Mouse (Mus musculus) limb, embryonic 10.5 days (tissue): ENCODE measurements at regions not wholly inside any gene's neighbourhood (a gene's known extent, or its start where the extent isn't known, plus 50 kb on each side); places are given as distances from the start of the nearest gene placed in this dataset.

ENCODE experiments used
- DNase-seq: peaks from one replicate; pipeline ENCODE4 v3.0.0-alpha.2; 2017; ENCODE audit warnings: low spot score
- H3K27ac ChIP-seq: fragments of 300-500 bp; sonication (generic); 2 replicates; pipeline ENCODE4 v1.5.1; 2016; ENCODE audit warnings: mild to moderate bottlenecking
- H3K27me3 ChIP-seq: fragments of 300-500 bp; sonication (generic); 2 replicates; pipeline ENCODE4 v1.6.1; 2016; ENCODE audit warnings: low read depth, mild to moderate bottlenecking; ENCODE audit not compliant: poor library complexity, severe bottlenecking
- H3K36me3 ChIP-seq: fragments of 300-500 bp; sonication (generic); 2 replicates; pipeline ENCODE4 v1.6.1; 2016; ENCODE audit warnings: mild to moderate bottlenecking, moderate library complexity
- H3K4me1 ChIP-seq: fragments of 300-500 bp; sonication (generic); 2 replicates; pipeline ENCODE4 v1.6.1; 2016
- H3K4me3 ChIP-seq: fragments of 300-500 bp; sonication (generic); 2 replicates; pipeline ENCODE4 v1.5.1; 2016; ENCODE audit warnings: mild to moderate bottlenecking, moderate library complexity
- H3K9me3 ChIP-seq: fragments of 300-500 bp; sonication (generic); replicated peaks from 2 replicates; pipeline ENCODE4 v1.6.1; 2016; ENCODE audit warnings: mild to moderate bottlenecking
- whole genome bisulfite sequencing: fragments of 180-500 bp; shearing (Covaris S2); methylation state at CpG from one replicate; pipeline ENCODE4 v1.1.7; 2016; 5-methylcytosine and 5-hydroxymethylcytosine counted together

GRCm38 (mm10) chr13:91274131-91274530 lies 50.4 kb upstream of the Atg10 start:
- Histone ChIP-seq H3K27ac (no peak overlapping the region), H3K4me1 (peaks cover 2% of the 10 kb centered on the region; the same call in 1 of the 2 replicates), H3K4me3 (no peak overlapping the region), H3K9me3 (no peaks in the 10 kb centered on the region), H3K36me3 (no peaks in the 10 kb centered on the region), H3K27me3 (no peaks in the 10 kb centered on the region)
- WGBS: 89% methylated on average over 1 of the region's 1 CpGs
- DNase-seq: no peak

GRCm38 (mm10) chr13:91274615-91275014 lies 50.8 kb upstream of the Atg10 start:
- Histone ChIP-seq H3K9me3 (no peaks in the 10 kb centered on the region), H3K4me3 (no peak overlapping the region), H3K27me3 (no peaks in the 10 kb centered on the region), H3K27ac (peak overlapping the region; percentile 53; the same call in 1 of the 2 replicates), H3K4me1 (peaks cover 2% of the 10 kb centered on the region; the same call in 1 of the 2 replicates), H3K36me3 (no peaks in the 10 kb centered on the region)
- no peak for DNase-seq
- 81% methylated on average over 6 of the region's 6 CpGs for WGBS

- DNase-seq: no peak
- H3K27ac ChIP-seq: no peak overlapping the region
- peaks cover 1% of the 10 kb centered on the region; the same call in 1 of the 2 replicates for H3K4me1 ChIP-seq
- WGBS: 84% methylated on average over 3 of the region's 3 CpGs
- no peak overlapping the region for H3K4me3 ChIP-seq
- no peaks in the 10 kb centered on the region for H3K36me3 ChIP-seq
- H3K27me3 ChIP-seq: no peaks in the 10 kb centered on the region
- H3K9me3 ChIP-seq: no peaks in the 10 kb centered on the region
These were observed 55.7 kb upstream of the Atg10 start for GRCm38 (mm10) chr13:91279487-91279886.

GRCm38 (mm10) chr13:91295552-91296170 lies 71.9 kb upstream of the Atg10 start:
- no peaks in the 10 kb centered on the region for H3K27me3 ChIP-seq
- no peaks in the 10 kb centered on the region for H3K9me3 ChIP-seq
- DNase-seq: no peak
- H3K4me1 ChIP-seq: no peaks in the 10 kb centered on the region
- H3K27ac ChIP-seq: no peak overlapping the region
- H3K4me3 ChIP-seq: no peak overlapping the region
- WGBS: 88% methylated on average over 7 of the region's 7 CpGs
- H3K36me3 ChIP-seq: no peaks in the 10 kb centered on the region

- H3K27me3 ChIP-seq: no peaks in the 10 kb centered on the region
These were observed 72.9 kb upstream of the Atg10 start for GRCm38 (mm10) chr13:91296521-91297160.

GRCm38 (mm10) chr13:91301849-91302248 lies 78.1 kb upstream of the Atg10 start:
- Histone ChIP-seq H3K4me1 (no peaks in the 10 kb centered on the region), H3K4me3 (no peak overlapping the region), H3K36me3 (no peaks in the 10 kb centered on the region), H3K27me3 (no peaks in the 10 kb centered on the region), H3K27ac (no peak overlapping the region), H3K9me3 (no peaks in the 10 kb centered on the region)
- 91% methylated on average over 1 of the region's 1 CpGs for WGBS
- DNase-seq: no peak

More at GRCm38 (mm10) chr13:91296521-91297160, 72.9 kb upstream of the Atg10 start:
- no peak for DNase-seq
- no peak overlapping the region for H3K4me3 ChIP-seq
- H3K36me3 ChIP-seq: no peaks in the 10 kb centered on the region
- H3K9me3 ChIP-seq: no peaks in the 10 kb centered on the region
- H3K4me1 ChIP-seq: no peaks in the 10 kb centered on the region
- WGBS: 79% methylated on average over 5 of the region's 5 CpGs
- no peak overlapping the region for H3K27ac ChIP-seq

GRCm38 (mm10) chr13:91305697-91306405 lies 82.1 kb upstream of the Atg10 start:
- no peak for DNase-seq
- Histone ChIP-seq H3K4me3 (no peak overlapping the region), H3K27me3 (no peaks in the 10 kb centered on the region), H3K9me3 (no peaks in the 10 kb centered on the region), H3K27ac (no peak overlapping the region), H3K4me1 (no peaks in the 10 kb centered on the region), H3K36me3 (no peaks in the 10 kb centered on the region)
- WGBS: 93% methylated on average over 6 of the region's 6 CpGs

GRCm38 (mm10) chr13:91306545-91306944 lies 82.8 kb upstream of the Atg10 start:
- H3K36me3 ChIP-seq: no peaks in the 10 kb centered on the region
- DNase-seq: no peak
- no peaks in the 10 kb centered on the region for H3K9me3 ChIP-seq
- H3K4me1 ChIP-seq: no peaks in the 10 kb centered on the region
- 89% methylated on average over 4 of the region's 4 CpGs for WGBS
- no peak overlapping the region for H3K4me3 ChIP-seq
- H3K27me3 ChIP-seq: no peaks in the 10 kb centered on the region
- no peak overlapping the region for H3K27ac ChIP-seq

GRCm38 (mm10) chr13:91312905-91313571 lies 89.3 kb upstream of the Atg10 start:
- Histone ChIP-seq H3K36me3 (no peaks in the 10 kb centered on the region), H3K27me3 (no peaks in the 10 kb centered on the region), H3K4me3 (no peak overlapping the region), H3K27ac (no peak overlapping the region), H3K4me1 (0 out of 2 replicates have a peak, but pooled peaks cover 2% of the 10 kb centered on the region), H3K9me3 (no peaks in the 10 kb centered on the region)
- 89% methylated on average over 5 of the region's 5 CpGs for WGBS
- DNase-seq: no peak

GRCm38 (mm10) chr13:91322331-91322730 lies 98.6 kb upstream of the Atg10 start:
- DNase-seq: no peak
- H3K27ac ChIP-seq: no peak overlapping the region
- H3K36me3 ChIP-seq: no peaks in the 10 kb centered on the region
- WGBS: 94% methylated on average over 6 of the region's 6 CpGs
- H3K9me3 ChIP-seq: no peaks in the 10 kb centered on the region
- no peak overlapping the region for H3K4me3 ChIP-seq
- no peaks in the 10 kb centered on the region for H3K27me3 ChIP-seq
- no peaks in the 10 kb centered on the region for H3K4me1 ChIP-seq

GRCm38 (mm10) chr13:91326834-91327233 lies 103.1 kb upstream of the Atg10 start:
- no peaks in the 10 kb centered on the region for H3K4me1 ChIP-seq
- 88% methylated on average over 3 of the region's 3 CpGs for WGBS

GRCm38 (mm10) chr13:91334283-91334682 lies 110.5 kb upstream of the Atg10 start:
- no peak overlapping the region for H3K4me3 ChIP-seq
- no peak overlapping the region for H3K27ac ChIP-seq
- H3K27me3 ChIP-seq: no peaks in the 10 kb centered on the region
- no peaks in the 10 kb centered on the region for H3K36me3 ChIP-seq
- no peak for DNase-seq
- H3K9me3 ChIP-seq: no peaks in the 10 kb centered on the region
- no peaks in the 10 kb centered on the region for H3K4me1 ChIP-seq

More at GRCm38 (mm10) chr13:91326834-91327233, 103.1 kb upstream of the Atg10 start:
- H3K4me3 ChIP-seq: no peak overlapping the region
- no peaks in the 10 kb centered on the region for H3K9me3 ChIP-seq
- H3K27me3 ChIP-seq: no peaks in the 10 kb centered on the region
- H3K27ac ChIP-seq: no peak overlapping the region
- no peaks in the 10 kb centered on the region for H3K36me3 ChIP-seq
- no peak for DNase-seq

- Histone ChIP-seq H3K27ac (no peak overlapping the region), H3K4me3 (no peak overlapping the region), H3K9me3 (no peaks in the 10 kb centered on the region), H3K27me3 (no peaks in the 10 kb centered on the region), H3K36me3 (no peaks in the 10 kb centered on the region), H3K4me1 (no peaks in the 10 kb centered on the region)
- WGBS: 77% methylated on average over 1 of the region's 1 CpGs
- DNase-seq: no peak
These were observed 115.9 kb upstream of the Ssbp2 start for GRCm38 (mm10) chr13:91344139-91344538.
